Mouse (Mus musculus) adrenal gland, postnatal 25 days (tissue): ENCODE results near the gene Ppp6r3. TPM values are rescaled to one million over a fixed set of nuclear protein-coding genes. Genes with fewer than 3 reads are reported as not detected.
A peak's percentile ranks its signal among the peaks of the same experiment; 100 is the strongest.

Experiments used
- DNase-seq: peaks from one replicate; pipeline ENCODE4 v3.0.0; 2021; ENCODE audit warnings: mixed read lengths
- total RNA-seq: library from RNA; stranded (reverse); gene quantifications from 2 replicates; pipeline ENCODE4 v1.2.3, GENCODE M21; 2021

The Ppp6r3 gene
- total RNA-seq, 1 experiment from 2014 or later: 112 TPM

- no peak for DNase-seq
Measured at GRCm38 (mm10) chr19:3519471-3520169, 55.9 kb downstream of the Ppp6r3 start.

GRCm38 (mm10) chr19:3497216-3497615 is 78.3 kb downstream of the Ppp6r3 start:
- DNase-seq: no peak

- no peak for DNase-seq
Measured at GRCm38 (mm10) chr19:3489826-3490225, 85.7 kb downstream of the Ppp6r3 start.

GRCm38 (mm10) chr19:3482831-3483230 is 92.7 kb downstream of the Ppp6r3 start:
- no peak for DNase-seq

GRCm38 (mm10) chr19:3480101-3480500 is 95.4 kb downstream of the Ppp6r3 start:
- DNase-seq: no peak

- DNase-seq: no peak
Measured at GRCm38 (mm10) chr19:3476996-3477395, 98.6 kb downstream of the Ppp6r3 start.

- no peak for DNase-seq
Measured at GRCm38 (mm10) chr19:3471218-3471617, 104.3 kb downstream of the Ppp6r3 start.

- DNase-seq: no peak
Measured at GRCm38 (mm10) chr19:3467574-3467973, 108.0 kb downstream of the Ppp6r3 start.

GRCm38 (mm10) chr19:3459986-3460385 is 115.6 kb downstream of the Ppp6r3 start:
- DNase-seq: no peak

GRCm38 (mm10) chr19:3458331-3459099 is 117.0 kb downstream of the Ppp6r3 start:
- DNase-seq: peak; percentile 16

- DNase-seq: no peak
Measured at GRCm38 (mm10) chr19:3457700-3458099, 117.8 kb downstream of the Ppp6r3 start.

- DNase-seq: no peak
Measured at GRCm38 (mm10) chr19:3451649-3452048, 123.9 kb downstream of the Ppp6r3 start.

- peak; percentile 35 for DNase-seq
Measured at GRCm38 (mm10) chr19:3451170-3451569, 124.4 kb downstream of the Ppp6r3 start.

- DNase-seq: no peak
Measured at GRCm38 (mm10) chr19:3450714-3451113, 124.8 kb downstream of the Ppp6r3 start.

- no peak for DNase-seq
Measured at GRCm38 (mm10) chr19:3449248-3449647, 126.3 kb downstream of the Ppp6r3 start.

- no peak for DNase-seq
Measured at GRCm38 (mm10) chr19:3447348-3447747, 128.2 kb downstream of the Ppp6r3 start.

- no peak for DNase-seq
Measured at GRCm38 (mm10) chr19:3441092-3441491, 134.5 kb downstream of the Ppp6r3 start.

GRCm38 (mm10) chr19:3440667-3441066 is 134.9 kb downstream of the Ppp6r3 start:
- DNase-seq: no peak

GRCm38 (mm10) chr19:3437980-3438379 is 137.6 kb downstream of the Ppp6r3 start:
- no peak for DNase-seq

GRCm38 (mm10) chr19:3436840-3437239 is 138.7 kb downstream of the Ppp6r3 start:
- peak; percentile 31 for DNase-seq

GRCm38 (mm10) chr19:3435824-3436223 is 139.7 kb downstream of the Ppp6r3 start:
- no peak for DNase-seq

GRCm38 (mm10) chr19:3434641-3435040 is 140.9 kb downstream of the Ppp6r3 start:
- no peak for DNase-seq

- DNase-seq: no peak
Measured at GRCm38 (mm10) chr19:3434124-3434523, 141.4 kb downstream of the Ppp6r3 start.

- DNase-seq: no peak
Measured at GRCm38 (mm10) chr19:3431969-3432368, 143.6 kb downstream of the Ppp6r3 start.
